Mouse (Mus musculus) adrenal gland, postnatal 36 days (tissue): ENCODE results near the gene Klhl4. TPM values are rescaled to one million over a fixed set of nuclear protein-coding genes. Genes with fewer than 3 reads are reported as not detected.
A peak's percentile ranks its signal among the peaks of the same experiment; 100 is the strongest.

ENCODE experiments used
- DNase-seq, 2 experiments: peaks; one replicate each; pipeline ENCODE4 v3.0.0; 2021; ENCODE audit warnings: mixed read lengths in 1 of 2
- long read RNA-seq, 2 experiments: library from polyadenylated mRNA; stranded (forward); transcript quantifications; one replicate each; pipeline ENCODE4 v2.0.0; 2021; ENCODE audit warnings: borderline sequencing depth in 2 of 2
- total RNA-seq, 2 experiments: library from RNA; stranded (reverse); gene quantifications; 2 replicates each; pipeline ENCODE4 v1.2.3; 2021

The Klhl4 gene
- total RNA-seq = 1 to 10 TPM; 2.4 to 2.5 TPM
- long read RNA-seq, experiment 1, partial matches to known transcripts = 0 of 1 reads
- long read RNA-seq, experiment 1, other reads (novel, unspliced or antisense) = 0 of 1 reads
- long read RNA-seq, experiment 2 = 0 reads

GRCm38 (mm10) chrX:114473782-114474731 lies at the start of gene Klhl4:
Gene Klhl4, plus strand, starts transcription at chrX:114474333.
- DNase-seq = peak in 1 of 2 experiments; percentile 3

- no peak for DNase-seq
Observed at GRCm38 (mm10) chrX:114484153-114484552, 10.0 kb downstream of the Klhl4 start.

- DNase-seq = no peak
Observed at GRCm38 (mm10) chrX:114486691-114487090, 12.6 kb downstream of the Klhl4 start.

- peak in 1 of 2 experiments; percentile 0 for DNase-seq
Observed at GRCm38 (mm10) chrX:114558141-114558540, 84.0 kb downstream of the Klhl4 start.

DNA sequence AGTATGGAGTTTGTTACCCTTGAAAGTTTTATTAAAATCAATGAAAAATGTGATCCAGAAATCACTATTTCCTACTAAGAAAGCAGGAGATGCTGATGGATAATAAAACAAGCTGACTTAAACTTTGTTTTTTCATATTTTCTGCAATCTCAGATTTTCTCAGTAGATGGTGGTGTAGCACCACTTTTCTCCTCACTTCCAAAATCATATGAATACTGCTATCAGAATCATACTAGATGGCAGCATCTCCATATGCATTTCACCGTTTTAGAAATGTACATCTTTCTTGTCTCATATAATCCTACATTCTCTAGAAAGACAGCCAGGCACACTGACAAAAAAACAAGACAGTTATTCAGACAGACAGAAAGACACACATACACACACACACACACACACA lies 108.2 kb downstream of the Klhl4 start:
- DNase-seq = no peak
